Mouse (Mus musculus) limb, embryonic 10.5 days (tissue): ENCODE measurements around the gene Anks4b. TPM values are rescaled to one million over a fixed set of nuclear protein-coding genes. Genes with fewer than 3 reads are reported as not detected.
A peak's percentile ranks its signal among the peaks of the same experiment; 100 is the strongest.

Source experiments
- DNase-seq: peaks from one replicate; pipeline ENCODE4 v3.0.0-alpha.2; 2017; ENCODE audit warnings: low spot score
- H3K27ac ChIP-seq: fragments of 300-500 bp; sonication (generic); 2 replicates; pipeline ENCODE4 v1.5.1; 2016; ENCODE audit warnings: mild to moderate bottlenecking
- H3K27me3 ChIP-seq: fragments of 300-500 bp; sonication (generic); 2 replicates; pipeline ENCODE4 v1.6.1; 2016; ENCODE audit warnings: low read depth, mild to moderate bottlenecking; ENCODE audit not compliant: poor library complexity, severe bottlenecking
- H3K36me3 ChIP-seq: fragments of 300-500 bp; sonication (generic); 2 replicates; pipeline ENCODE4 v1.6.1; 2016; ENCODE audit warnings: mild to moderate bottlenecking, moderate library complexity
- H3K4me1 ChIP-seq: fragments of 300-500 bp; sonication (generic); 2 replicates; pipeline ENCODE4 v1.6.1; 2016
- H3K4me3 ChIP-seq: fragments of 300-500 bp; sonication (generic); 2 replicates; pipeline ENCODE4 v1.5.1; 2016; ENCODE audit warnings: mild to moderate bottlenecking, moderate library complexity
- H3K9me3 ChIP-seq: fragments of 300-500 bp; sonication (generic); replicated peaks from 2 replicates; pipeline ENCODE4 v1.6.1; 2016; ENCODE audit warnings: mild to moderate bottlenecking
- WGBS: fragments of 180-500 bp; shearing (Covaris S2); methylation state at CpG from one replicate; pipeline ENCODE4 v1.1.7; 2016; 5-methylcytosine and 5-hydroxymethylcytosine counted together
- polyA plus RNA-seq: library from polyadenylated mRNA; unstranded; fragments of >200 nt; fragmentation: Nextera tagmentation; extraction: Ambion mirVana; gene quantifications from 2 replicates; pipeline ENCODE4 v1.2.1, GENCODE M21; 2016

The Anks4b gene
- polyA plus RNA-seq, 1 experiment from 2014 or later: not detected

- WGBS: 83% methylated on average over 6 of the region's 6 CpGs
- no peak overlapping the region for H3K27ac ChIP-seq
Observed at GRCm38 (mm10) chr7:120192816-120193215, 19.2 kb downstream of the Anks4b start.

GRCm38 (mm10) chr7:120195207-120195606 lies 21.5 kb downstream of the Anks4b start:
- WGBS: 92% methylated on average over 4 of the region's 4 CpGs
- no peak overlapping the region for H3K4me3 ChIP-seq
- H3K36me3 ChIP-seq: no peaks in the 10 kb centered on the region
- H3K27me3 ChIP-seq: peaks cover 6% of the 10 kb centered on the region
- H3K4me1 ChIP-seq: 0 out of 2 replicates have a peak, but pooled peaks cover 3% of the 10 kb centered on the region
- DNase-seq: no peak
- H3K9me3 ChIP-seq: no peaks in the 10 kb centered on the region
- no peak overlapping the region for H3K27ac ChIP-seq

More at GRCm38 (mm10) chr7:120192816-120193215, 19.2 kb downstream of the Anks4b start:
- H3K4me3 ChIP-seq: no peak overlapping the region
- no peaks in the 10 kb centered on the region for H3K27me3 ChIP-seq
- no peaks in the 10 kb centered on the region for H3K36me3 ChIP-seq
- no peaks in the 10 kb centered on the region for H3K9me3 ChIP-seq
- no peak for DNase-seq
- 0 out of 2 replicates have a peak, but pooled peaks cover 3% of the 10 kb centered on the region for H3K4me1 ChIP-seq

- no peak overlapping the region for H3K27ac ChIP-seq
- H3K4me1 ChIP-seq: peaks cover 17% of the 10 kb centered on the region
- DNase-seq: peak; percentile 33
- H3K9me3 ChIP-seq: no peaks in the 10 kb centered on the region
- peaks cover 40% of the 10 kb centered on the region for H3K27me3 ChIP-seq
- WGBS: 1% methylated on average over 14 of the region's 14 CpGs
- H3K36me3 ChIP-seq: no peaks in the 10 kb centered on the region
- peak overlapping the region; percentile 44 for H3K4me3 ChIP-seq
Observed at GRCm38 (mm10) chr7:120201231-120201744, 27.6 kb downstream of the Anks4b start.

- H3K27ac ChIP-seq: no peak within 1 kb of the TSS
- peaks cover 17% of the 10 kb centered on the region for H3K4me1 ChIP-seq
- peak within 1 kb of the TSS; percentile 44 for H3K4me3 ChIP-seq
- H3K9me3 ChIP-seq: no peaks in the 10 kb centered on the region
- H3K36me3 ChIP-seq: no peaks in the 10 kb centered on the region
- DNase-seq: peak; percentile 48
- peaks cover 40% of the 10 kb centered on the region for H3K27me3 ChIP-seq
- WGBS: 2% methylated on average over 26 of the region's 26 CpGs
Observed at GRCm38 (mm10) chr7:120201771-120202170, 28.1 kb downstream of the Anks4b start, which contains the start of gene Crym. Gene Crym (minus strand): TSS chr7:120202111.

GRCm38 (mm10) chr7:120203789-120204188 lies 30.1 kb downstream of the Anks4b start, which contains the start of gene Abca14:
Gene Abca14 (plus strand): TSS chr7:120203961.
- no peaks in the 10 kb centered on the region for H3K36me3 ChIP-seq
- no peaks in the 10 kb centered on the region for H3K9me3 ChIP-seq
- WGBS: 5% methylated on average over 26 of the region's 26 CpGs
- H3K27ac ChIP-seq: no peak within 1 kb of the TSS
- peaks cover 17% of the 10 kb centered on the region for H3K4me1 ChIP-seq
- peaks cover 40% of the 10 kb centered on the region for H3K27me3 ChIP-seq
- peak; percentile 90 for DNase-seq
- H3K4me3 ChIP-seq: no peak within 1 kb of the TSS

- H3K27me3 ChIP-seq: peaks cover 26% of the 10 kb centered on the region
- no peak overlapping the region for H3K4me3 ChIP-seq
- no peak overlapping the region for H3K27ac ChIP-seq
- DNase-seq: no peak
- H3K36me3 ChIP-seq: no peaks in the 10 kb centered on the region
- H3K4me1 ChIP-seq: peaks cover 14% of the 10 kb centered on the region
- WGBS: 69% methylated on average over 9 of the region's 9 CpGs
- H3K9me3 ChIP-seq: no peaks in the 10 kb centered on the region
Observed at GRCm38 (mm10) chr7:120205989-120206388, 32.3 kb downstream of the Anks4b start.

GRCm38 (mm10) chr7:120228541-120228940 lies 54.9 kb downstream of the Anks4b start:
- Histone ChIP-seq H3K36me3 (no peaks in the 10 kb centered on the region), H3K27ac (no peak overlapping the region), H3K9me3 (no peaks in the 10 kb centered on the region), H3K27me3 (no peaks in the 10 kb centered on the region), H3K4me1 (no peaks in the 10 kb centered on the region), H3K4me3 (no peak overlapping the region)
- no peak for DNase-seq

Other genes starting within 250 kb of the Anks4b start
- gene Dnah3, start 78.6 kb upstream of the Anks4b start, polyA plus RNA-seq: not detected in 2 replicates
- gene Tmem159, start 71.5 kb upstream of the Anks4b start, polyA plus RNA-seq: 13.6 and 14.6 TPM in 2 replicates
- not detected in 2 replicates for gene Zp2, start 28.6 kb upstream of the Anks4b start, polyA plus RNA-seq
- 10.0 and 11.9 TPM in 2 replicates for gene Crym, start 28.3 kb downstream of the Anks4b start, polyA plus RNA-seq
- gene Abca14, start 30.1 kb downstream of the Anks4b start, polyA plus RNA-seq: not detected in 2 replicates
- not detected in 2 replicates for gene Abca15, start 154.8 kb downstream of the Anks4b start, polyA plus RNA-seq
- gene Abca16, start 235.8 kb downstream of the Anks4b start, polyA plus RNA-seq: not detected in 2 replicates